Mouse (Mus musculus): ENCODE results near the gene Ppie.
"Not testable (repeated sequence)": the region's sequence is repeated elsewhere in the genome, so short reads cannot be mapped to it uniquely, and the experiment has no call there.

Ppie gene

DNA sequence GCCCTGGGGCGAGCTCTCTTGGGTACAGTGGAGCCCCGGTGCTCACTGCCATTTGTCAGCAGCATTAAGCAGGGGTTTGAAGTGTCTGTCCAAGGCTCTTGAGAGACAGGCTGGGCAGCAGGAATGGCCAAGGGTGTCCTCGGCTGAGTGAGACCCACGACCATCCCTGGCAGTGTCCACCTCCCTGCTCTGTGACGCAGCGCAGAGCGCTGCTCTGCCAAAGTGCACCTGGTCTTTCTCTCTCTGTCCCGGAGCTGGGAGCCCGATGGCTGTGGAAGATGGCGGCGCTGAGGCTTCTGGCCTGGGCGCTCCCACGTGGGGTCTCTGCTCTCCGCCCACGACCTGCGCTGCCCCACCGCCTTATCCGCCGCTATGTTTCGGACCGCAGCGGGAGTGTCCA, 23.7 kb downstream of the Ppie start, which contains the start of gene Oxct2b:
TSS of gene Oxct2b (plus strand) at position 256 of the 400 bp plus-strand sequence.
- no peak for DNase-seq (ENCODE audit: extremely low read depth, low read depth, low spot score)

DNA sequence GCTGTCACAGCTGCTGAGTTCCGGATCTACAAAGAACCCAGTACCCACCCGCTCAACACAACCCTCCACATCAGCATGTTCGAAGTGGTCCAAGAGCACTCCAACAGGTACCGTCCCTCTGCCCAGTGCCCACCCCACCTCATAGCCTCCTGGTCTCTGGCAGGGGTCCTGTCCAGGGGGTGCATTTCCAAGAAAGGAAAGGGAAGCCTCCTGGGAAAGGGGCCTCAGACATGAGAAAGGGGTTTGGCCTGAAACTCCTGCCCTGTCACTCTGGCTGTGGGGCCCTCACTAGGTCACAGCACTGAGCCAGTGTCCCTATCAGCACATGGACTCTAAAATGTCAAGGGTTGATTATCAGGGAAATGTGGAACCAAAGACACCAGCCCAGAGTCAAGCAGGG, 25.1 kb downstream of the Ppie start:
- DNase-seq (ENCODE audit: extremely low read depth, low read depth, low spot score), result not testable (repeated sequence)

DNA sequence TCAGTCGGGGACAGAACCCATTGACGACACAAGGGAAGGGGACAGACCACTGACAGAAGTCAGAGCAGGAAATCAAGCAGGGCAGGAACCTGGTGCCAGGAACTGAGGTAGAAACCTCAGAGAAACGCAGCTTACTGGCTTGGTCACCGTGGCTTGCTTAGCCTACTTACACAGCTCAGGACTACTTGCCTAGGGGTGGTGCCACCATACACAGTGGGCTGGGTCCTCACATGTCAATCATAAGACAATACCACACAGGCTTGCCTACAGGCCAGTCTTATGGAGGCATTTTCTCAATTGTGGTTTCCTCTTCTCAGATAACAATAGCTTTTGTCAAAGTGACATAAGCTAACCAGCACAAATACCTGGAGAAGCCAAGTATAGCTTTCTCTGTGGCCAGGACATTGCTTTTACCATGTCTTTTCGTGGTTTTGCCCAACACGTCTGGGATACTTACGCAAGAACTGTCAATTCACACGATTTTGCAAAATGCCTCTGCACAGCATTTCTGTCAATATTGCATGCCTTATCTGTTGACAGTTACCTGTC, 27.5 kb downstream of the Ppie start:
- no peak for DNase-seq (ENCODE audit: extremely low read depth, low read depth, low spot score)

DNA sequence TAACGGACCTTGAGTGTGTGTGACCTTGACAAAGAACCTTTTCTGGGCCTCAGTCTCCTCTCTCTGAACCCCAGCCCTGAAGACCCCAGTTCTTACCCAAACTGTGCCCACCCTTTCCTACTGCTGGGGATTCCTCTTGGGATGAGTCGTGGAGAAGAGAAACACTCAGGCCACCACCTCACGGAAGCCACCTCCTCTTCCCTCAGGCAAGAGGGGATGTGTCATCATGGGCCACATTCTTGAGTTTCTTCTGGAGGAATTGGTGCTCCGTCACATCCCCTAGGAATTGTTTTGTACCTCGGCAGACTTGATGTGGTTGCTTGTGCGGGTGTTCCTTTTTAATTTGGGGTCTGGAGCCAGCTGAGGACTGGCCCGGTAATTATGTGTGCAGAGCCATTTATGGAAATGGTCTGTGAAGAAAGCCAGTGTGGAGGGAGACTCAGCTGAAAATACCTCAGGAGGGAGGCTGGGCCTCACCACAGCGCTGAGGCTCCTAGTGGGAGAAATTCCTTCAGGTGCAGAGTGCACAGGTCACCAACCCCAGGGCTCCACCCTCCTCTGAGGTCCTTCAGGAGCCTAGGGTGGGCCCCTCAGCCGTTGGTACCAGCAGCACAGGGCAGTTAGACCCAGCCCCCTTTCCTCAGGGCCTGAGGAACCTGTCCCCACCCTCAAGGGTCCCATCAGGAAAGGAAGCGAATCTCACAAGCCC, 28.3 kb downstream of the Ppie start:
- DNase-seq (ENCODE audit: extremely low read depth, low read depth, low spot score), result not testable (repeated sequence)

DNA sequence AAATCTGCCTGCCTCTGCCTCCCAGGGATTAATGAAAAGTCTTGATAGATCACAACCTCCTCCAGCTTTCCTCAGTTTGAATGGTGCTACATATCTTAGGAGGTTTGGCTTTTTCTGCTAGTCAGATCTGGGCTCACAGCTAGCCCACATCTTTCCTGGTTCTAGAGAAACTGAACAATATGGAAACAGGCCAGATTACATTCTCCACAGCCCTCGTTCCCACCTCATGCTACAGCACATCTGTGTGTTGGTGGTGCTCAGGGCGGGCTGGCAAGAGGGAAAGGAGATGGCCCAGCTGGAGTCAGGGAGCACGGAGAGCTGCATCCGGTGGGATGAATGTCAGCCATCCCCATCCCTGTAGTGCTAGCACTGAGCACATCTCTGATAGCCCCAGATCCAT, 29.0 kb downstream of the Ppie start:
- no peak for DNase-seq (ENCODE audit: extremely low read depth, low read depth, low spot score)

DNA sequence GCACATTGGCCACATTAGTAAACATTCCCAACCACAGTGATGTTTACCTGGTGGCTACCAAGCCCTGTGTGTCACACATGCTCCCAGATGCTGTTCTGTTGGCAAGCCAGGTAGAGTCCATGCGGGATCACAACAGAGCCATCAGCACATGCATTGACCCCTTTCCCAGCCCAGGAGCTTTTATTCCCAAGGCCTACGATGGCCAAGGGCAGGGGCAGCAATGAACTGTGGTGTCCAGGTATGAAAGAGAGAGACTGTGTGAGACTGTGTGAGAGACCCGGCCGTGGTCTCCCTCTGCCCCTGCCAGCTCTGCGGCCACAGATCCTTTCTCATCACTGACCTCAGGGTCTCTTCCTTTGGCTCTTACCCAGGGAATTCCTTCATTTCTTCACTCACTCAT, 31.7 kb downstream of the Ppie start:
- no peak for DNase-seq (ENCODE audit: extremely low read depth, low read depth, low spot score)

DNA sequence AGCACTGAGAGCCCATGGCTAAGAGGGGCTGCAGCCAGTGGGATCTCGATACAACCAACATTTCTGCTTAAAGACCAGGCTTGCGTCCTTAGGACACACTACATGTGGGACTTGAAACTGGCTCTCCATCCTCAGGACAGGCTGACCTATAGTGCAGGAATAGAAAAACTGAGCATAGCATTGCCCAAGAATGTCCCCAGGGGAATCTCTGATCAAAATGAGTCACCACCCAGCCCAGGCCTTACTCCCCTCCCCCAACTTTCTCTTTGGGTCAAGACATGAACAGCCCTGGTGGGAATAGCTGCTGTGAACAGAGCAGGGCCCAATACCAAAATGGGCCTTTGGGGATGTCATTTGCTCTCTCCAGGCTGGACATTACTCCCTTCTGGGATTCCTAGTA, 32.9 kb downstream of the Ppie start:
- DNase-seq (ENCODE audit: extremely low read depth, low read depth, low spot score), result no peak

DNA sequence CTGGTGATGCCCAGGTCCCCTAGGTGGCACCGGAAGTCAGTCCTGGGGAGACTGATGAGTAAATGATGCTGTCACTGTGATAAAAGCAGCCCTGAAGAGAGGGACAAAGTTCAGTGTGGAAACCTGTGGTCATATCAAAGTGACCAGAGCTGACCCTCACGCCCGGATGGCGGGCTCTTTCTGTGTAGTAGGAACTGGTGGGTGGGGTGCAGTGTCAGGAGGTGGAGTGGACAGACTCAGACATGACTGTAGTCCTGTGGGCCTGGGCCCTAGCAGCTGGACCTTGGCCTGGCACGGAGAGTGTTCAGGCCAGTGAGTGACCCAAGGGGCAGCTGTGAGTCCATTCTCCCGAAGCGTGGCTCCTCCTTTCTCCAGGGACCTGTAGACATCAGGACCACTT, 33.8 kb downstream of the Ppie start:
- not testable (repeated sequence) for DNase-seq (ENCODE audit: extremely low read depth, low read depth, low spot score)

DNA sequence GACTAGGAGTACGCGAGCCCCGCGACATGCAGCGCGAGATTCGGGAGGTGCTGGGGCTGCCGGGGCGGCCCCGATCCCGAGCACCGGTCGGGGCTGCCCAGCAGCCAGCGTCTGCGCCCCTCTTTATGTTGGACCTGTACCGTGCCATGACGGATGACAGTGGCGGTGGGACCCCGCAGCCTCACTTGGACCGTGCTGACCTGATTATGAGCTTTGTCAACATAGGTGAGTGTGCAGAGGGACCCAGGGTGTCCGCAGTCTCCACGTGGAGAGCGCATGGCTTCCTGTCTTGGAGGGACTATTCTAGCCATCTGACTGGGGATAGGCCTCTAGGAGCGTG, 34.3 kb downstream of the Ppie start:
- DNase-seq (ENCODE audit: extremely low read depth, low read depth, low spot score), result no peak

DNA sequence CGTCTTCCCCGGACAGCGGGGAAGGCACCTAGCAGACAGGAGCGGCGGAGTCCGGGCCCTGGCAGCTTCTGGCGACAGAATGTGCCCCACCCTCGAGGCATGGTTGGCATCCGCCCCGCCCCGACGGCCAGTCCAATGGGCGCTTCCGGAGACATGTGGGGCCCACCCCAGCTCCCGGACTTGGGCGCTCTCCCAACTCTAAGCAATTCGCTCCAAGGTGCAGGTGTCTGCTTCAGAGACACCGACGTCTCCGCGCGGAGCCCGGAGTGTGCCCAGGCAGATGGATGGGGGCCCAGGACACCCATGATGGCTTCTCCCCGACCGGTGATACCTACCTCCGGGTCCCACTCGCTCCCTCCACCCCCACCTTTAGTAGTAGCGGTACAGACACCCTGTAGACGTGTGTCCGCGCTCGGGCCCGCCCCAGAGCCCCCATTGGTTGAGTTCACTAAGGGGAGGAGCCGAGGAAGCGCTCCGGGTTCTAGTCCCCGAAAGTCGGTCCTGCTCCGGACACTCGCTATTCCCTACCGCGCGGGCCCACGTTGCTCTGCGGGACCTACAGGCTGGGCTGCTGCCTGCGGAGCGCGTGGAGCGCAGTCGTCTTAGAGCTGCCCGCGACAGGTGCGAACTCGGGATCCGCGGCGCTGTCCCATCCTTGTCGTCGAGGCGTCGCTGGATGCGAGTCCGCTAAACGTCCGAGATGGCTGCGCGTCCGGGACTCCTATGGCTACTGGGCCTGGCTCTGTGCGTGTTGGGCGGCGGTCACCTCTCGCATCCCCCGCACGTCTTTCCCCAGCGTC, 34.9 kb downstream of the Ppie start, which contains the start of gene Bmp8b:
TSS of gene Bmp8b (plus strand) at position 515 of the 800 bp plus-strand sequence.
- no peak for DNase-seq (ENCODE audit: extremely low read depth, low read depth, low spot score)

DNA sequence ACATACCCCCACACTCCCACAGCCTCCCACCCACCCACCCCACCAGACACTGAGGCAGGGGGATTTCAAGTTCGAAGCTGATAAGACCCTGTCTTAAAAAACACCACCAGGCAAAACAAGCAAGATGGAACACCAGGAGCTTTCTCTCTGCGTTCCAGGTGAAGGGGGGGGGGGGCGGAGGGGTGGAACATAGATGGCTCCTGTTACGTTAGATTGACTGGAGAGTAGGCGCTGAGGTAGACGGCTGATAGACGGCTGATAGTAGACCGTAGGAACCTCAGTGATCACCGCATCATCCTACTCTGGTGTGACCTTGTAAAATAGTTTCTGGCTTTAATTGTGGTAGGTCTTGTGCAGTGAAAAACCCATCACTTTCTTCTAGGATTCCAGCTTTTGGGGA, 45.9 kb downstream of the Ppie start:
- DNase-seq (ENCODE audit: extremely low read depth, low read depth, low spot score), result no peak

DNA sequence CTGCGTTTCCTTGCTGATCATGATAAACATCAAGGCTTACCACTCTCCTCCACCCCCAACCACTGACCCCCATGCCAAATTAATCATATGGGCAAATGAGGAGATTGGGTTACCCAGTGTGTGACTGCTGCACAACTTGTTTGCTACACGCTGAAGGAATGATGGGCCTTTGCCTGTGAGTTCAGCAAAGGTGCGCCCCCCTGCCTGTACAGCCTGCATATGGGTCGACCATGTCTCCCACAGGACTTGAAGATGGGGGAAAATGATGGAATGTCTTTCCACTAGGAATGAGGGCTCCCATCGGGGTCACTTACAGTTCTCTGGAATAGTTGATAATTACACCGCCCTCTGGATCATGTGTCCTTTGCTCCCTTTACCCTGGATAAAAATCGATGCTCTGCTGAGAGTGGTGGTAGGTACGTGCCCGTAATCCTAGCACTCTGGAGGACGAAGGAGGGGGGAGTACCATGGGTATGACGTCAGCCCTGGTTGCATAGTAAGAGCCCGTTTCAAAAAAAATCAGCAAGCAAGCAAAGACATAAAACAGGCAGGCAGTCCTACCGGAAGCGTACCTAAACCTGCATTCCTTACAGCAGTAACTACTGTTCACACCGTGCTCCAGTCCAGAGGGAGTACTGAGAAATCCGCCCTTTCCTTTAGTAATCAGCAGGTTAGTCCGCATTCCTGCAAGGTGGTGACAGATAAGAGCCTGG, 46.5 kb downstream of the Ppie start:
- no peak for DNase-seq (ENCODE audit: extremely low read depth, low read depth, low spot score)

DNA sequence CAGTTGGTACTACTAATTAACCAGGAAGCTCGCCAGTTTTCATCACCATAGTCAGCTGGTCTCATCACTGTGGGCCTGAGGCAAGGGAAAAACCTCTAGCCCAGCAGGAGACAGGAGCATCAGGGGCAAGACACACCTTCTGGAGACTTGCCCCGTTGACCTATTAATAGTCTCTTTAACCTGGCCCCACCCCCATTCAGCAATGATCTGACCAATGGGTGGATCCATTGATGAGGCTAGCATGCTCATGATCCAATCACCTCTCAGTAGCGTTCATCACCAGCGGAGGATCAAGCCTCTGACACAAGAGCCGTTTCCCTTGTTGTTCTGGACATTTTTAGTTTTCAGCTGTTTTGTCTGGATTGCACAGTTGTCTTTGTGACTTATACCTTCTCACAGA, 47.1 kb downstream of the Ppie start:
- DNase-seq (ENCODE audit: extremely low read depth, low read depth, low spot score), result no peak

DNA sequence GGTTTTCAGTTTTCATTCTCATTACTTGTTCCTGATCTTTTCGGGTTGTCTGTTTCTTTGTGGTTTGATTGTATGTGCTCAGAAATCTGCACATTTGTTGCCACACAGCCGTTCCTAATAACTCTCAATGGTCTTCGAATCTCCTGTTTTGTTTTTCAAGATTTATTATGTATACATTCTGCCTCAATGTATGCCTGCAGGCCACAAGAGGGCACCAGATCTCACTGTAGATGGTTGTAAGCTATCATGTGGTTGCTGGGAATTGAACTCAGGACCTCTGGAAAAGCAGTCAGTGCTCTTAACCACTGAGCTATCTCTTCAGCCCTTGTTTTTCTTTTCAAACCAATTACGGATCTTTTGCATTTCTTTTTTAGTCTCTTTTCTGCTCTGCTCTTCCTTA, 53.4 kb downstream of the Ppie start:
- no peak for DNase-seq (ENCODE audit: extremely low read depth, low read depth, low spot score)

DNA sequence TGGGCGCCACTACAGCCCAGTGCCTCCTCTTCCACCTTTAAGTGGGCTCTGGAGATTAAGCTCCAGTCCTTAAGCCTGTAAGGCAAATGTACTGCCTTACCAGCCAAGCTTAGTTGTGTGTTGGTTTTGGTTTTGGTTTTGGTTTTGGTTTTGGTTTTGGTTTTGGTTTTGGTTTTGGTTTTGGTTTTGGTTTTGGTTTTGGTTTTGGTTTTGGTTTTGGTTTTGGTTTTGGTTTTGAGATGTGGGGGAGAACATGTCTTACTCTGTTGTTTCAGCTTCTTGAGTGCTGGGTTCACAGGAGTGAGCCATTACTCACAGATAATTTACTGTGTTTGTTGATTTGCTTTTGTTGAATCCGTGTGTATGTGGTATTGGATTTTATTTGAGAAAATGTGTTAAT, 54.5 kb downstream of the Ppie start:
- DNase-seq (ENCODE audit: extremely low read depth, low read depth, low spot score), result no peak

DNA sequence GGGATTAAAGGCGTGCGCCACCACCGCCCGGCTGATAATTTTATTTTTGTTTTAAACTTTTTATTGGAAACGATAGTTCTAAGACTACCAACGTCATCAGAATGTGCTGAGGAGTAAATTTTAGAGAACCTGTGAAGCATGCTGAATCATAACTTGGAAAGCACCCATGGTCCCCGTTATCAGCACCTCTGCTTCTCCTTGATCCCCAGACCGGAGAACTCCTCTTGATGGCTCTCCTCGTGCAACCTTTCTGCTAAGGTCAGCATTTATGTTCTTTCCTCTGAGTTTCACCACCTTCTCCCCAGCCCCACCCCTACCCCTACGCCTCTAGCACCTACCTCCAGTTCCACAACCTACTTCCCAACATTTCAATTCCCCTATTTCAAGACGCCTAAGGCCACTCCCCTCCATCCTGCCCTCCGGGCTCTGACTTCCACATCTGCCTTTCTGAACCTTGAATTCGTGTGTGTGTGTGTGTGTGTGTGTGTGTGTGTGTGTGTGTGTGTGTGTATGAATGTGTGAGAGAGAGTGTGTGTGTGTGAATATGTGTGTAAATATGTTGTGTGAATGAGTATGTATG, 56.3 kb downstream of the Ppie start:
- no peak for DNase-seq (ENCODE audit: extremely low read depth, low read depth, low spot score)

DNA sequence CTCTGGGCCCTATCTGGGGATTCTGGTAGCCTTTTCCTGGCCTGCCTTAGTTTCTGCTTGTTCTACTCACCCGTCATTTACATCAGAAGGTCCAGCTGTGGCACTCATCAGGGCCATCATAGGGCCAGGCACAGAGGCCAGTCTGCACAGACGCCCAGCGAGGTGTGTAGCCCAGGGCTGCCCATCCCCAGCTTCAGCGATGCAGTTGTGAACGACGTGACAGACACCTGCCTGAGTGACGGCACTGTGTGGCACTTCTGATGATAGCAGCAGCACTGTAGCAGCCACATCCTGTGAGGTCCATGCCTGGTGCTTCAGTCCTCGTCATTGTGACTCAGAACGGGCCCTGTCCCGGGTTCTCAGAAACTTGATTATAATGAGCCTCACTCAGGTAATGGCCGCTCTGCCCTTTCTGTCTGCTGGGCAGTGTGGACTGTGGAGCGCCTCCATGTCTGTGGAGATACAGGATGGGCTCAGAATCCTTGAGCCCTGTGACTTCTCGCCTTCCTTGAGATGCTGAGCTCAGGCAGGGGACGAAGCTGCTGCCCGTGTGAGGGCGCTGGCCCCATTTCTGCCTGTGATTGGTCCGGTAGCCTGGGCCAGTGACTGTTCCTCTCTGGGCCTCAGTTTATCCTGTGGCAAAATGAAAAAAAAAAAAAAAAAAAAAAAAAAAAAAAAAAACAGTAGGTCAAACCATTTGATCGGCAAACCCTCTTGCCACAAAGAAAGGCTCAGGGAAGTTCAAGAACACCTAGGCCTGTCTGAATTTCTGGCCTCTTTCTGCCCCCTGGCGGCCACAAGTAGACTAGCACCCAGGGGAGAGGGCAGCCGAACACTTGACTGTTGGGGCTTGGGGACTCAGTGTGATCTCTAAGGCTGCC, 57.2 kb downstream of the Ppie start:
- DNase-seq (ENCODE audit: extremely low read depth, low read depth, low spot score), result no peak

DNA sequence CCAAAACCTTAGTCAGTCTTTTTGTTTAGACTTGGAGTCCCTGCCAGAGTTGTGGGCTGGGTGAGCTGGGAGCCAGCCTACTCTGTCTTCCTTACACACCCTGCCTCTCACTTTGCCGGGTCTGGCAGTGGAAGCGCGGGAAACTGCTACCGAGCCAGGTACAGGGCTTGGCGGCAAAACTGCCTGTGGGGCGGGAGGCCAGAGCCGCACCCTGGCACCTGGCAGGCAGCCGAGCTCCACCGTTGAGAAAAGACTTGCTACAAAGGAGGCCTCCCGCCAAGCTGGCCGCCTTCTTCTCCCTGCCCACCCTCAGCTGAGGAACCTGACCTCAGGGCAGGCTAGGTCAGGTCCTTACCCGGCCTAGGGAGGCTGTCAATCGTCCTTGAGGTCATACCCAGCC, 59.0 kb downstream of the Ppie start:
- DNase-seq (ENCODE audit: extremely low read depth, low read depth, low spot score), result no peak

DNA sequence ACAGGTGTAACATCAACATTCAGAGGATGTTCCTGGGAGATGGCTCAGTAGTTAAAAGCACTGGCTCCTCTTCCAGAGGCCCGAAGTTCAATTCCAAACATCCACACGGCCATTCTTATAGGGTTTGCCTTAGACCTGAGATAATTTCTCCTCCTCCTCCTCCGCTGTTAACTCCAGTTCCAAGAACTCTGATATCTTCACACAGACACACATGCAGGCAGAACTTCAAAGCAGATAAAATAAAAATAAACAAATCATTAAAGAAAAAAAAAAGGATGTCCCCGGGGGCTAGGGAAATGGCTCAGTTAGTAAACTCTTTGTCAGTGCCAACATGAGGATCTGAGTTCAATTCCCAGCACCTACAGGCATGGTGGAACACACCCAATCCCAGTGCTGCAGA, 61.5 kb downstream of the Ppie start:
- DNase-seq (ENCODE audit: extremely low read depth, low read depth, low spot score), result no peak

Data from fat pad, adult 2 months (tissue).